Mouse (Mus musculus) embryonic facial prominence, embryonic 10.5 days (tissue): ENCODE data around the gene Invs. TPM values are rescaled to one million over a fixed set of nuclear protein-coding genes. Genes with fewer than 3 reads are reported as not detected.

Source experiments
- DNase-seq: peaks from one replicate; pipeline ENCODE4 v3.0.0-alpha.2; 2017; ENCODE audit warnings: low spot score
- H3K27ac ChIP-seq: fragments of 300-500 bp; sonication (generic); replicated peaks from 2 replicates; pipeline ENCODE4 v1.5.1; 2016; ENCODE audit warnings: mild to moderate bottlenecking
- H3K27me3 ChIP-seq: fragments of 300-500 bp; sonication (generic); replicated peaks from 2 replicates; pipeline ENCODE4 v1.6.1; 2016; ENCODE audit warnings: low read depth, mild to moderate bottlenecking; ENCODE audit not compliant: poor library complexity, severe bottlenecking
- H3K36me3 ChIP-seq: fragments of 300-500 bp; sonication (generic); replicated peaks from 2 replicates; pipeline ENCODE4 v1.6.1; 2016; ENCODE audit warnings: mild to moderate bottlenecking, moderate library complexity
- H3K4me1 ChIP-seq: fragments of 300-500 bp; sonication (generic); 2 replicates; pipeline ENCODE4 v1.6.1; 2016
- H3K4me3 ChIP-seq: fragments of 300-500 bp; sonication (generic); 2 replicates; pipeline ENCODE4 v1.5.1; 2016; ENCODE audit warnings: mild to moderate bottlenecking, moderate library complexity
- H3K9me3 ChIP-seq: fragments of 300-500 bp; sonication (generic); 2 replicates; pipeline ENCODE4 v1.6.1; 2016; ENCODE audit warnings: mild to moderate bottlenecking
- WGBS: fragments of 180-500 bp; shearing (Covaris S2); methylation state at CpG from one replicate; pipeline ENCODE4 v1.1.7; 2016; 5-methylcytosine and 5-hydroxymethylcytosine counted together
- polyA plus RNA-seq: library from polyadenylated mRNA; unstranded; fragments of >200 nt; fragmentation: Nextera tagmentation; extraction: Ambion mirVana; gene quantifications from 2 replicates; pipeline ENCODE4 v1.2.1, GENCODE M21; 2016

The Invs gene
- polyA plus RNA-seq, 1 experiment from 2014 or later, result 10.2 TPM

GRCm38 (mm10) chr4:48275736-48276135, 3.8 kb upstream of the Invs start:
- H3K9me3 ChIP-seq, result no peaks in the 10 kb centered on the region
- no peak overlapping the region for H3K27ac ChIP-seq
- H3K4me1 ChIP-seq, result peaks cover 16% of the 10 kb centered on the region
- no peak overlapping the region for H3K4me3 ChIP-seq
- 72% methylated on average over 3 of the region's 3 CpGs for WGBS
- no peak for DNase-seq
- H3K36me3 ChIP-seq, result peaks cover 9% of the 10 kb centered on the region
- H3K27me3 ChIP-seq, result no peaks in the 10 kb centered on the region

- WGBS, result 87% methylated on average over 3 of the region's 3 CpGs
- no peaks in the 10 kb centered on the region for H3K27me3 ChIP-seq
- DNase-seq, result no peak
- peaks cover 9% of the 10 kb centered on the region for H3K36me3 ChIP-seq
- peaks cover 16% of the 10 kb centered on the region for H3K4me1 ChIP-seq
- H3K27ac ChIP-seq, result no peak overlapping the region
- H3K4me3 ChIP-seq, result no peak overlapping the region
- no peaks in the 10 kb centered on the region for H3K9me3 ChIP-seq
Measured at GRCm38 (mm10) chr4:48277011-48277410, 2.5 kb upstream of the Invs start.

GRCm38 (mm10) chr4:48278757-48279497, 633 bp upstream of the Invs start:
- under 1% methylated on average over 34 of the region's 34 CpGs for WGBS
- DNase-seq, result peak; percentile 52
- H3K4me1 ChIP-seq, result peaks cover 16% of the 10 kb centered on the region

GRCm38 (mm10) chr4:48281121-48281520, 1.6 kb downstream of the Invs start:
- WGBS, result 89% methylated on average over 1 of the region's 1 CpGs
- Histone ChIP-seq H3K27me3 (no peaks in the 10 kb centered on the region), H3K27ac (no peak overlapping the region), H3K4me1 (peaks cover 16% of the 10 kb centered on the region), H3K4me3 (no peak overlapping the region), H3K9me3 (no peaks in the 10 kb centered on the region), H3K36me3 (no peaks in the 10 kb centered on the region)
- no peak for DNase-seq

More at GRCm38 (mm10) chr4:48278757-48279497, 633 bp upstream of the Invs start:
- Histone ChIP-seq H3K36me3 (peaks cover 7% of the 10 kb centered on the region), H3K27me3 (no peaks in the 10 kb centered on the region), H3K4me3 (peak overlapping the region; percentile 89), H3K9me3 (no peaks in the 10 kb centered on the region), H3K27ac (peak overlapping the region; percentile 96)

GRCm38 (mm10) chr4:48287086-48287757, 7.7 kb downstream of the Invs start:
- Histone ChIP-seq H3K27me3 (no peaks in the 10 kb centered on the region), H3K27ac (no peak overlapping the region), H3K4me3 (no peak overlapping the region), H3K4me1 (no peaks in the 10 kb centered on the region), H3K9me3 (no peaks in the 10 kb centered on the region; the same call in 1 of the 2 replicates), H3K36me3 (peaks cover 18% of the 10 kb centered on the region)
- 67% methylated on average over 5 of the region's 5 CpGs for WGBS
- DNase-seq, result no peak

- no peak overlapping the region for H3K4me3 ChIP-seq
- WGBS, result 80% methylated on average over 3 of the region's 3 CpGs
- no peak overlapping the region for H3K27ac ChIP-seq
- no peaks in the 10 kb centered on the region for H3K4me1 ChIP-seq
- no peak for DNase-seq
- no peaks in the 10 kb centered on the region for H3K27me3 ChIP-seq
- H3K36me3 ChIP-seq, result peaks cover 6% of the 10 kb centered on the region; the same call in 1 of the 2 replicates
- no peaks in the 10 kb centered on the region for H3K9me3 ChIP-seq
Measured at GRCm38 (mm10) chr4:48314814-48315213, 35.3 kb downstream of the Invs start.

GRCm38 (mm10) chr4:48316036-48316435, 36.5 kb downstream of the Invs start:
- Histone ChIP-seq H3K4me3 (no peak overlapping the region), H3K9me3 (no peaks in the 10 kb centered on the region), H3K27ac (no peak overlapping the region), H3K4me1 (no peaks in the 10 kb centered on the region), H3K27me3 (no peaks in the 10 kb centered on the region), H3K36me3 (no peaks in the 10 kb centered on the region)
- 92% methylated on average over 3 of the region's 3 CpGs for WGBS
- no peak for DNase-seq

GRCm38 (mm10) chr4:48321276-48321675, 41.7 kb downstream of the Invs start:
- no peaks in the 10 kb centered on the region for H3K27me3 ChIP-seq
- H3K4me3 ChIP-seq, result no peak overlapping the region
- 88% methylated on average over 1 of the region's 1 CpGs for WGBS
- DNase-seq, result no peak
- H3K4me1 ChIP-seq, result no peaks in the 10 kb centered on the region
- H3K9me3 ChIP-seq, result no peaks in the 10 kb centered on the region
- no peaks in the 10 kb centered on the region for H3K36me3 ChIP-seq
- no peak overlapping the region for H3K27ac ChIP-seq

- DNase-seq, result no peak
- 78% methylated on average over 1 of the region's 1 CpGs for WGBS
- Histone ChIP-seq H3K9me3 (no peaks in the 10 kb centered on the region), H3K4me3 (no peak overlapping the region), H3K36me3 (no peaks in the 10 kb centered on the region), H3K27me3 (no peaks in the 10 kb centered on the region), H3K27ac (no peak overlapping the region), H3K4me1 (no peaks in the 10 kb centered on the region)
Measured at GRCm38 (mm10) chr4:48322095-48322494, 42.5 kb downstream of the Invs start.

- no peak for DNase-seq
- H3K4me3 ChIP-seq, result no peak overlapping the region
- no peaks in the 10 kb centered on the region for H3K36me3 ChIP-seq
- H3K27ac ChIP-seq, result no peak overlapping the region
- H3K27me3 ChIP-seq, result no peaks in the 10 kb centered on the region
- H3K4me1 ChIP-seq, result no peaks in the 10 kb centered on the region
- H3K9me3 ChIP-seq, result no peaks in the 10 kb centered on the region
Measured at GRCm38 (mm10) chr4:48327192-48327591, 47.6 kb downstream of the Invs start.

GRCm38 (mm10) chr4:48328042-48328441, 48.5 kb downstream of the Invs start:
- H3K4me1 ChIP-seq, result no peaks in the 10 kb centered on the region
- H3K9me3 ChIP-seq, result no peaks in the 10 kb centered on the region
- H3K27ac ChIP-seq, result no peak overlapping the region
- no peaks in the 10 kb centered on the region for H3K36me3 ChIP-seq
- WGBS, result 53% methylated on average over 2 of the region's 2 CpGs
- H3K4me3 ChIP-seq, result no peak overlapping the region
- no peaks in the 10 kb centered on the region for H3K27me3 ChIP-seq
- DNase-seq, result no peak

- Histone ChIP-seq H3K27ac (no peak overlapping the region), H3K36me3 (no peaks in the 10 kb centered on the region), H3K4me3 (no peak overlapping the region), H3K9me3 (no peaks in the 10 kb centered on the region), H3K27me3 (no peaks in the 10 kb centered on the region), H3K4me1 (peaks cover 5% of the 10 kb centered on the region)
- 79% methylated on average over 6 of the region's 6 CpGs for WGBS
- DNase-seq, result no peak
Measured at GRCm38 (mm10) chr4:48332453-48333051, 53.0 kb downstream of the Invs start.
